Mouse (Mus musculus): ENCODE measurements at regions not wholly inside any gene's neighbourhood (a gene's known extent, or its start where the extent isn't known, plus 50 kb on each side); places are given as distances from the start of the nearest gene placed in this dataset.

DNA sequence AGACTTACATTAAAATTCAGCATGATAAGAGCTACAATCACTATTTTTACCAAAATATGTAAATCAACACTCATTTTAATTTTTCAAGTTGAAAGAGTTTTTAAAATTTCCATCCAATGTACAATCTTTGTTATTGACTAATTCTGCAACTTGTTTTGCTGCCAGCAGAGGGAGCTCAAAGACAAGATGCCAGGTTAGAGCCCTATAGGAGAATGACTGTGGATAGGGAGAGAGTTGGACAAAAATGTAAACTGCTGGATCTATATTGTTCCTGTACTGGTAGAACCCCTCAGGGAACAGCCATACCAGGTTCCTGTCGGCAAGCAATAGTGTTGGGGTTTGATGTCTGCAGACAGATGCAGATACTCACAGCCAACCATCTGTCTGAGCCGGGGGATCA is 288.8 kb upstream of the 4930550L24Rik start:
- TF ChIP-seq POLR2A (IDR thresholded peaks at IDR 0.05; ENCODE audit: low read depth, low read length), result no peak
- peak; percentile 8; the same call in 1 of the 2 replicates for TF ChIP-seq CTCF (conservative IDR thresholded peaks at IDR 0.05; ENCODE audit: insufficient read depth, insufficient read length, low read depth, low read length)

Measured in kidney, adult 2 months (tissue).